Mouse (Mus musculus) heart, postnatal 0 days (tissue): ENCODE measurements around the gene Metap1. TPM values are rescaled to one million over a fixed set of nuclear protein-coding genes. Genes with fewer than 3 reads are reported as not detected.

Experiments
- ATAC-seq: fragments of 200-750 bp; cut with Nextera tagmentation; 2 replicates; pipeline ENCODE4 v1.8.0; 2017; ENCODE audit warnings: low read depth, moderate number of reproducible peaks, moderate library complexity; ENCODE audit not compliant: insufficient read depth
- DNase-seq: peaks from one replicate; pipeline ENCODE4 v3.0.0-alpha.2; 2016; ENCODE audit warnings: low spot score
- H3K27ac ChIP-seq: fragments of 300-500 bp; sonication (generic); 2 replicates; pipeline ENCODE4 v1.5.1; 2014; ENCODE audit warnings: low read depth, mild to moderate bottlenecking
- H3K27me3 ChIP-seq: fragments of 300-500 bp; sonication (generic); 2 replicates; pipeline ENCODE4 v1.6.1; 2014; ENCODE audit warnings: low read length, mixed read lengths; ENCODE audit not compliant: control insufficient read depth, insufficient read depth
- H3K36me3 ChIP-seq: fragments of 300-500 bp; sonication (generic); replicated peaks from 2 replicates; pipeline ENCODE4 v1.6.1; 2014; ENCODE audit warnings: low read length, mixed read lengths; ENCODE audit not compliant: control insufficient read depth, insufficient read depth
- H3K4me1 ChIP-seq: fragments of 300-500 bp; sonication (generic); 2 replicates; pipeline ENCODE4 v1.6.1; 2014; ENCODE audit warnings: antibody characterized with exemption; ENCODE audit not compliant: control insufficient read depth, insufficient read depth
- H3K4me2 ChIP-seq: fragments of 300-500 bp; sonication (generic); 2 replicates; pipeline ENCODE4 v1.6.1; 2014; ENCODE audit warnings: low read depth, mild to moderate bottlenecking, low read length, moderate library complexity
- H3K4me3 ChIP-seq: fragments of 300-500 bp; sonication (generic); 2 replicates; pipeline ENCODE4 v1.5.1; 2014; ENCODE audit warnings: low read depth, low read length
- H3K9ac ChIP-seq: fragments of 300-500 bp; sonication (generic); replicated peaks from 2 replicates; pipeline ENCODE4 v1.6.1; 2014; ENCODE audit warnings: low read depth, low read length, mixed read lengths
- H3K9me3 ChIP-seq: fragments of 300-500 bp; sonication (generic); replicated peaks from 2 replicates; pipeline ENCODE4 v1.6.1; 2016; ENCODE audit warnings: low read length; ENCODE audit not compliant: control insufficient read depth
- CTCF ChIP-seq: IDR thresholded peaks from 2 replicates; pipeline ENCODE4 v1.5.1; 2016; ENCODE audit warnings: antibody characterized with exemption, control low read depth, low read depth
- EP300 ChIP-seq: IDR thresholded peaks from 2 replicates; pipeline ENCODE4 v1.6.1; 2016; ENCODE audit warnings: antibody characterized with exemption, low read depth
- WGBS: fragments of 180-500 bp; shearing (Covaris S2); extraction: QIAGEN DNeasy Blood & Tissue Kit; methylation state at CpG from one replicate; pipeline ENCODE4 v1.1.7; 2014; 5-methylcytosine and 5-hydroxymethylcytosine counted together
- polyA plus RNA-seq: library from polyadenylated mRNA; unstranded; fragments of >200 nt; fragmentation: Nextera tagmentation; extraction: Ambion mirVana; gene quantifications from 2 replicates; pipeline ENCODE4 v1.2.1, GENCODE M21; 2015
- total RNA-seq: library from RNA; depleted of rRNA; stranded (reverse); fragments of >200 nt; gene quantifications from 2 replicates; pipeline ENCODE4 v1.2.3, GENCODE M21; 2014; ENCODE audit warnings: low replicate concordance

Gene Metap1
- total and polyA plus RNA-seq, 2 experiments from 2014 or later: 26.0 to 33.3 TPM

- Histone ChIP-seq H3K27me3 (no peaks in the 10 kb centered on the region), H3K4me3 (no peak overlapping the region), H3K36me3 (no peaks in the 10 kb centered on the region), H3K9me3 (no peaks in the 10 kb centered on the region), H3K4me1 (no peaks in the 10 kb centered on the region), H3K27ac (no peak overlapping the region), H3K9ac (no peak overlapping the region), H3K4me2 (no peak overlapping the region)
- DNase-seq (no peak), ATAC-seq (no peak)
- WGBS: 56% methylated on average over 4 of the region's 4 CpGs
- TF ChIP-seq EP300 (no peak), CTCF (no peak)
These were observed 65.1 kb downstream of the Metap1 start for GRCm38 (mm10) chr3:138424247-138424646.

GRCm38 (mm10) chr3:138423664-138424063, 65.7 kb downstream of the Metap1 start:
- H3K9me3 ChIP-seq: no peaks in the 10 kb centered on the region
- no peak for TF ChIP-seq EP300
- TF ChIP-seq CTCF: no peak
- no peak overlapping the region for H3K27ac ChIP-seq
- 40% methylated on average over 2 of the region's 2 CpGs for WGBS
- no peaks in the 10 kb centered on the region for H3K36me3 ChIP-seq
- no peak overlapping the region for H3K4me3 ChIP-seq
- H3K4me2 ChIP-seq: no peak overlapping the region
- ATAC-seq (no peak), DNase-seq (no peak)
- H3K4me1 ChIP-seq: no peaks in the 10 kb centered on the region
- no peaks in the 10 kb centered on the region for H3K27me3 ChIP-seq
- no peak overlapping the region for H3K9ac ChIP-seq

GRCm38 (mm10) chr3:138420385-138420784, 68.9 kb downstream of the Metap1 start:
- TF ChIP-seq EP300 (no peak), CTCF (no peak)

GRCm38 (mm10) chr3:138419369-138419768, 69.9 kb downstream of the Metap1 start:
- TF ChIP-seq CTCF (no peak), EP300 (no peak)
- DNase-seq: no peak
- Histone ChIP-seq H3K27me3 (no peaks in the 10 kb centered on the region), H3K4me3 (no peak overlapping the region), H3K4me2 (no peak overlapping the region), H3K36me3 (no peaks in the 10 kb centered on the region), H3K27ac (no peak overlapping the region), H3K9ac (no peak overlapping the region), H3K4me1 (no peaks in the 10 kb centered on the region), H3K9me3 (no peaks in the 10 kb centered on the region)
- WGBS: 75% methylated on average over 6 of the region's 6 CpGs
- ATAC-seq: no peak

More at GRCm38 (mm10) chr3:138420385-138420784, 68.9 kb downstream of the Metap1 start:
- ATAC-seq: no peak
- Histone ChIP-seq H3K9ac (no peak overlapping the region), H3K27ac (no peak overlapping the region), H3K36me3 (no peaks in the 10 kb centered on the region), H3K4me3 (no peak overlapping the region), H3K9me3 (no peaks in the 10 kb centered on the region), H3K4me2 (no peak overlapping the region), H3K4me1 (no peaks in the 10 kb centered on the region), H3K27me3 (no peaks in the 10 kb centered on the region)
- 88% methylated on average over 3 of the region's 3 CpGs for WGBS
- DNase-seq: no peak

- no peak within 1 kb of the TSS for H3K4me3 ChIP-seq
- no peak within 1 kb of the TSS for H3K4me2 ChIP-seq
- no peak within 1 kb of the TSS for H3K9ac ChIP-seq
- no peak for ATAC-seq
- H3K9me3 ChIP-seq: no peaks in the 10 kb centered on the region
- no peaks in the 10 kb centered on the region for H3K36me3 ChIP-seq
- no peak for TF ChIP-seq CTCF
- no peak for TF ChIP-seq EP300
- H3K27ac ChIP-seq: no peak within 1 kb of the TSS
- H3K4me1 ChIP-seq: no peaks in the 10 kb centered on the region
- H3K27me3 ChIP-seq: no peaks in the 10 kb centered on the region
- 81% methylated on average over 6 of the region's 6 CpGs for WGBS
- no peak for DNase-seq
These were observed 74.1 kb downstream of the Metap1 start, which contains the start of gene Adh4 for GRCm38 (mm10) chr3:138415121-138415690. Gene Adh4, plus strand, starts transcription at chr3:138415466.

GRCm38 (mm10) chr3:138410211-138410610, 79.1 kb downstream of the Metap1 start:
- Histone ChIP-seq H3K27me3 (no peaks in the 10 kb centered on the region), H3K4me3 (no peak overlapping the region), H3K9ac (no peak overlapping the region), H3K9me3 (no peaks in the 10 kb centered on the region), H3K27ac (no peak overlapping the region), H3K4me1 (no peaks in the 10 kb centered on the region), H3K36me3 (no peaks in the 10 kb centered on the region), H3K4me2 (no peak overlapping the region)
- ATAC-seq: no peak
- no peak for TF ChIP-seq CTCF
- no peak for TF ChIP-seq EP300
- DNase-seq: no peak
- WGBS: 74% methylated on average over 3 of the region's 3 CpGs
